Mouse (Mus musculus) G1E (cell line): ENCODE results near the gene Sox8.

Experiments
- CTCF ChIP-seq: IDR thresholded peaks from 2 replicates; pipeline ENCODE4 v1.5.1; 2012; ENCODE audit warnings: low read depth, low read length, inconsistent platforms, mixed read lengths
- GATA1 ChIP-seq: IDR thresholded peaks from 2 replicates; pipeline ENCODE4 v1.6.1; 2012; ENCODE audit warnings: borderline replicate concordance, low read length, inconsistent platforms, mixed read lengths
- POLR2AphosphoS5 ChIP-seq: IDR thresholded peaks from 2 replicates; pipeline ENCODE4 v1.6.1; 2012; ENCODE audit warnings: low read depth, low read length, inconsistent platforms; ENCODE audit not compliant: insufficient replicate concordance
- TAL1 ChIP-seq: conservative IDR thresholded peaks from 2 replicates; pipeline ENCODE4 v1.6.1; 2012; ENCODE audit warnings: low read depth, low read length, inconsistent platforms, mixed read lengths

- TF ChIP-seq CTCF (no peak), POLR2AphosphoS5 (no peak), TAL1 (no peak), GATA1 (no peak)
Measured at GRCm38 (mm10) chr17:25570648-25571452, at the start of gene Sox8.
